Mouse (Mus musculus): ENCODE results near the gene Mcrip2.

DNA sequence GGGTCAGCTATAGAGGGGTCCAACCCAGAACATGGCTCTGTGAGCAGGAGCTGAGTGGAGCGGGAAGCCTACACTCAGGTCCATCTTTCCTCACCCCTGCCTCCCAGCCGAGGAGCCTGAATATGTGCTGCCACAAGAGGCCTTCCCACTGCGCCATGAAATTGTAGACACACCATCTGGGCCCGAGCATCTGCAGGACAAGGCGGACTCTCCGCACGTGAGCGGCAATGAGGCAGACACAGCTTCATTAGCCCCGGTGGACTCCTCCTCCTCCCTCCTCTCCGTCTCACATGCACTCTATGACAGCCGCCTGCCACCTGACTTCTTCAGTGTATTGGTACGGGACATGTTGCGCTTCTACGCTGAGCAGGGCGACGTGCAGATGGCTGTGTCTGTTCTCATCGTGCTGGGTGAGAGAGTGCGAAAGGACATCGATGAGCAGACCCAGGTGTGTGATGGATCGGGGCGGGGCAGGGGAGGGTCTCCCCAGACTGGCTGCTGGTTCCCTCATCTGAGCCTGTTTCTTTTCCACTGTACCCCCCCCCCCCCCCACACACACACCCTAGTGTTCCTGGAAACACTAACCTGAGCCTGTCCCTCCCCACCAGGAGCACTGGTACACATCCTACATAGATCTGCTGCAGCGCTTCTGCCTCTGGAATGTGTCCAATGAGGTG lies 40.9 kb downstream of the Mcrip2 start:
- TF ChIP-seq POLR2A (IDR thresholded peaks at IDR 0.05; ENCODE audit: control insufficient read depth, extremely low read depth, insufficient read depth, low read length, poor library complexity), result no peak
- TF ChIP-seq CTCF (IDR thresholded peaks at IDR 0.05; ENCODE audit: borderline replicate concordance, control insufficient read depth, extremely low read depth, insufficient read depth, low read length, poor library complexity), result no peak
